Mouse (Mus musculus) forebrain, embryonic 12.5 days (tissue): ENCODE measurements at regions not wholly inside any gene's neighbourhood (a gene's known extent, or its start where the extent isn't known, plus 50 kb on each side); places are given as distances from the start of the nearest gene placed in this dataset.
A peak's percentile ranks its signal among the peaks of the same experiment; 100 is the strongest.

Experiments
- ATAC-seq: fragments of 200-750 bp; cut with Nextera tagmentation; 2 replicates; pipeline ENCODE4 v1.8.0; 2017; ENCODE audit warnings: moderate TSS enrichment; ENCODE audit not compliant: low FRiP score
- H3K27ac ChIP-seq: fragments of 300-500 bp; sonication (generic); 2 replicates; pipeline ENCODE4 v1.5.1; 2016; ENCODE audit warnings: mild to moderate bottlenecking
- H3K27me3 ChIP-seq: fragments of 300-500 bp; sonication (generic); 2 replicates; pipeline ENCODE4 v1.6.1; 2016; ENCODE audit warnings: mild to moderate bottlenecking
- H3K36me3 ChIP-seq: fragments of 300-500 bp; sonication (generic); replicated peaks from 2 replicates; pipeline ENCODE4 v1.6.1; 2016; ENCODE audit warnings: mild to moderate bottlenecking
- H3K4me1 ChIP-seq: fragments of 300-500 bp; sonication (generic); 2 replicates; pipeline ENCODE4 v1.6.1; 2016
- H3K4me2 ChIP-seq: fragments of 300-500 bp; sonication (generic); 2 replicates; pipeline ENCODE4 v1.6.1; 2016; ENCODE audit warnings: mild to moderate bottlenecking, moderate library complexity
- H3K4me3 ChIP-seq: fragments of 300-500 bp; sonication (generic); replicated peaks from 2 replicates; pipeline ENCODE4 v1.5.1; 2016; ENCODE audit warnings: mild to moderate bottlenecking
- H3K9ac ChIP-seq: fragments of 300-500 bp; sonication (generic); 2 replicates; pipeline ENCODE4 v1.6.1; 2016; ENCODE audit warnings: mild to moderate bottlenecking
- H3K9me3 ChIP-seq: fragments of 300-500 bp; sonication (generic); 2 replicates; pipeline ENCODE4 v1.6.1; 2016
- WGBS: fragments of 180-500 bp; shearing (Covaris S2); methylation state at CpG from one replicate; pipeline ENCODE4 v1.1.7; 2016; 5-methylcytosine and 5-hydroxymethylcytosine counted together

DNA sequence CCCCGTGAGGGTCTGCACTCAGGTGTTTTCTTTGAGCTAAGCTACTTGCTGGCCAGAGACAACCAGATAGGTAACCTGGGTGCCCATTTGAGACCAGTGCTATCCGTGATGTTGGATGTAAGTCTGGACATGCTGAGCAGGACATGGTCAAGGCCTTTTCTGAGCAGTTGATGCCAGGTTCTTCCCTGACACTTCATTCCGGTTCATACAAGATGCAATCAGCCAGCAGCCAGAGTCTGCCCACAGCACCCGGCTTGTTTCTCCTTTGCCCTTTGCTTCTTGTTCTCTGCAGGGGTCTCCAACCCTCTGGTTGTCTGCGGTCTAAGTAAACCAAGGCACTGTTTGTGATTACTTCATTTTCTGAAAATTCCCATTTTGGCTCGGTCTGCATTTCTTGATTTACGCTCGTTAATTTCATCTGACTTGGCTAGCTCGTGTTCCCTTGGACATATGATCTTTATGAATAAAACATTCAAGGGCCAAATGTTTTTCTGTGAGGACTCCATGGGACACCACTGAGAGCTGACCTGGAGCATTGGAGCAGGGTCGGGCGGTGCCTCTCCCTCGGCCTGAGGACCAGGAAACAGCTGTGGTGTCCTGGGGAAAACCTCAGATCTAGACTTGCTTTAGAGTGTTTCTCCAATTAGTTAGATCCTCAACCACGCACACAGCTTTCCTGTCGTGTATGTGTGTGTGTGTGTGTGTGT lies 61.8 kb upstream of the Serp2 start:
- peaks cover 17% of the 10 kb centered on the region for H3K4me1 ChIP-seq

GRCm38 (mm10) chr14:76617889-76618288 lies 61.2 kb upstream of the Serp2 start:
- Histone ChIP-seq H3K4me2 (no peak overlapping the region), H3K36me3 (no peaks in the 10 kb centered on the region), H3K9ac (no peak overlapping the region), H3K4me1 (peaks cover 11% of the 10 kb centered on the region), H3K27ac (no peak overlapping the region), H3K9me3 (no peaks in the 10 kb centered on the region), H3K4me3 (no peak overlapping the region), H3K27me3 (no peaks in the 10 kb centered on the region)
- ATAC-seq = no peak
- WGBS = 76% methylated on average over 1 of the region's 1 CpGs

More for the DNA sequence above, 61.8 kb upstream of the Serp2 start:
- 61% methylated on average over 14 of the region's 14 CpGs for WGBS
- H3K36me3 ChIP-seq = no peaks in the 10 kb centered on the region
- H3K27me3 ChIP-seq = no peaks in the 10 kb centered on the region
- no peak overlapping the region for H3K4me2 ChIP-seq
- no peak for ATAC-seq
- H3K27ac ChIP-seq = no peak overlapping the region
- H3K4me3 ChIP-seq = no peak overlapping the region
- H3K9ac ChIP-seq = no peak overlapping the region
- H3K9me3 ChIP-seq = no peaks in the 10 kb centered on the region

DNA sequence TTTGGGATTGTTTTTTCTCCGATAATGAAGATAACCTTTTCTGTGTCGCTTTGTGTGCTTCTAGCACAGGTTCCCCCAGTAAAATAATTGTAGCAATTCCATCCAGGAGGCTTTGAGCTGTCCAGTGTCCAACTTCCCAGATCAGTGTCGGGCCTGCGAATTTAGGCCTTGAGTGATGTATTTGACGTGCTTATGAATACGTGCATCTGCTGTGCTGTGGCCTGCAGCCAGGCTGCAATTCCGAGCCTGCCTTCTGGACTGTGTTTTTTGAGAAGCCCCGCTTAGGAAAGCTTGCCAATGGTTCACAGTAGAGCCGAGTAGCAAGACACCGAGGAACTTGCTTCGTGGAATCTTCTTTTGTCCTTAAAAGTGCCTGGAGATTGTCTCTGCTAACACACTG lies 60.8 kb upstream of the Serp2 start:
- Histone ChIP-seq H3K27ac (no peak overlapping the region), H3K27me3 (no peaks in the 10 kb centered on the region), H3K4me3 (no peak overlapping the region), H3K36me3 (no peaks in the 10 kb centered on the region), H3K4me1 (peaks cover 7% of the 10 kb centered on the region), H3K4me2 (no peak overlapping the region), H3K9me3 (no peaks in the 10 kb centered on the region), H3K9ac (no peak overlapping the region)
- WGBS = 89% methylated on average over 11 of the region's 11 CpGs
- no peak for ATAC-seq

DNA sequence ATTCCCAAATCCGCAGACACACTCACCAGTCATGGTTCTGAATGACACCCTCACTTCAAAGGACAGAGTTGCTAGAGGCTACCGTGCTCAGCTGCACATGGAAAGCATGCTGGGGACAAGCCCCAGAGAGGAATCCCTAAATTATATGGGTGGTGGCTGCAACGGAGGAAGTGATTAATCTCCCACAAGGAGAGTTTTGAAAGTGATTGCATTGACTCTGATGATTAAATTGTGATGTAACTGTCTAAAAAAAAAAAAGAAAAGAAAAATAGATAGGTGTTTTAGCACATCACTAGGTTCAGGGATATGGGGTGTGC lies 59.6 kb upstream of the Serp2 start:
- Histone ChIP-seq H3K9me3 (no peaks in the 10 kb centered on the region), H3K27me3 (no peaks in the 10 kb centered on the region), H3K9ac (no peak overlapping the region), H3K4me2 (no peak overlapping the region), H3K27ac (no peak overlapping the region), H3K4me3 (no peak overlapping the region), H3K4me1 (peaks cover 5% of the 10 kb centered on the region; the same call in 1 of the 2 replicates), H3K36me3 (no peaks in the 10 kb centered on the region)
- no peak for ATAC-seq
- WGBS = 54% methylated on average over 3 of the region's 3 CpGs

- Histone ChIP-seq H3K36me3 (no peaks in the 10 kb centered on the region), H3K9me3 (no peaks in the 10 kb centered on the region), H3K4me2 (no peak overlapping the region), H3K9ac (no peak overlapping the region), H3K27ac (no peak overlapping the region), H3K27me3 (no peaks in the 10 kb centered on the region), H3K4me1 (peaks cover 9% of the 10 kb centered on the region; the same call in 1 of the 2 replicates), H3K4me3 (no peak overlapping the region)
- 62% methylated on average over 8 of the region's 8 CpGs for WGBS
- ATAC-seq = no peak
Observed at GRCm38 (mm10) chr14:76615603-76616366, 59.1 kb upstream of the Serp2 start.

GRCm38 (mm10) chr14:76615182-76615581 lies 58.5 kb upstream of the Serp2 start:
- Histone ChIP-seq H3K36me3 (no peaks in the 10 kb centered on the region), H3K9me3 (no peaks in the 10 kb centered on the region), H3K27ac (no peak overlapping the region), H3K27me3 (no peaks in the 10 kb centered on the region), H3K4me3 (no peak overlapping the region), H3K4me1 (peaks cover 15% of the 10 kb centered on the region), H3K9ac (no peak overlapping the region), H3K4me2 (no peak overlapping the region)
- ATAC-seq = no peak
- 84% methylated on average over 11 of the region's 11 CpGs for WGBS

DNA sequence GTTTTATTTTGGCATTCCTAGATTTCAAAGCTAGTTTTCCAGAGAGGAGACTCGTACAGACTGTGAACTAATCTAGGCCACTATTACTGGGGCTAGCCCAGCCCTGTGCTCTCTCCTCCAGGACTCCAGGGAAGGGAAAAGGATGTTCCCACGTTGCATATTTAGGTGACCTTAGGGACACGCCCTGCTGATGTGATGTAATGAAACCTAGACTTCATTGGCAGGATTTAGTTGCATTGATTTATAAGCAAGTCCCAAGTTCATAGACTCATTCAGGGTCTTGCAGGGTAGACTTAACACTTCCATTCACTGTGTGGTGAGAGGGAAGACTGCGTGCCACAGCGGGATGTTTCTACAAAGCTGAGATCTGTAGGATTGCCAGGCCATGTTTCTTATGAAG lies 58.0 kb upstream of the Serp2 start:
- no peaks in the 10 kb centered on the region for H3K9me3 ChIP-seq
- H3K4me2 ChIP-seq = no peak overlapping the region
- ATAC-seq = no peak
- no peak overlapping the region for H3K9ac ChIP-seq
- WGBS = 89% methylated on average over 5 of the region's 5 CpGs
- H3K4me3 ChIP-seq = no peak overlapping the region
- H3K36me3 ChIP-seq = no peaks in the 10 kb centered on the region
- no peak overlapping the region for H3K27ac ChIP-seq
- H3K4me1 ChIP-seq = peaks cover 15% of the 10 kb centered on the region
- H3K27me3 ChIP-seq = no peaks in the 10 kb centered on the region

DNA sequence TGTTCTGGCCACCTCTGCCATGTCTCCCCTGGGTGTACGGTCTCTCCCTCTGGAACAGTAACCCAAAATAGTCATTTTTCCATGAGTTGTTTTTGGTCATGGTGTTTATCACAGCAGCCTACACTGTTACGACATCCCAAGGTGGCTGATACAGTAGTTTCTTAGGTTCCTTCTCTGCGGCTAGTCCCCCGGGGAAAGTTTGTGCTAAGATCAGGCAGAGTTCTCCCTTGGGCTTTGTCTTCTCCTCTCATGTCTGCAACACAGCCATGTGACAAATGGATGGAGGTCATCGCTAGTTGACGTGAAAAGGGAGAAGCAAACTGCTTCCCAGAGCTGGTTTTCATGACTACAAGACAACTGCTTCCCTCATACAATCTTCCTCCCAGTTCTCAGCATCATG lies 56.9 kb upstream of the Serp2 start:
- H3K36me3 ChIP-seq = no peaks in the 10 kb centered on the region
- 96% methylated on average over 6 of the region's 6 CpGs for WGBS
- peaks cover 15% of the 10 kb centered on the region for H3K4me1 ChIP-seq

DNA sequence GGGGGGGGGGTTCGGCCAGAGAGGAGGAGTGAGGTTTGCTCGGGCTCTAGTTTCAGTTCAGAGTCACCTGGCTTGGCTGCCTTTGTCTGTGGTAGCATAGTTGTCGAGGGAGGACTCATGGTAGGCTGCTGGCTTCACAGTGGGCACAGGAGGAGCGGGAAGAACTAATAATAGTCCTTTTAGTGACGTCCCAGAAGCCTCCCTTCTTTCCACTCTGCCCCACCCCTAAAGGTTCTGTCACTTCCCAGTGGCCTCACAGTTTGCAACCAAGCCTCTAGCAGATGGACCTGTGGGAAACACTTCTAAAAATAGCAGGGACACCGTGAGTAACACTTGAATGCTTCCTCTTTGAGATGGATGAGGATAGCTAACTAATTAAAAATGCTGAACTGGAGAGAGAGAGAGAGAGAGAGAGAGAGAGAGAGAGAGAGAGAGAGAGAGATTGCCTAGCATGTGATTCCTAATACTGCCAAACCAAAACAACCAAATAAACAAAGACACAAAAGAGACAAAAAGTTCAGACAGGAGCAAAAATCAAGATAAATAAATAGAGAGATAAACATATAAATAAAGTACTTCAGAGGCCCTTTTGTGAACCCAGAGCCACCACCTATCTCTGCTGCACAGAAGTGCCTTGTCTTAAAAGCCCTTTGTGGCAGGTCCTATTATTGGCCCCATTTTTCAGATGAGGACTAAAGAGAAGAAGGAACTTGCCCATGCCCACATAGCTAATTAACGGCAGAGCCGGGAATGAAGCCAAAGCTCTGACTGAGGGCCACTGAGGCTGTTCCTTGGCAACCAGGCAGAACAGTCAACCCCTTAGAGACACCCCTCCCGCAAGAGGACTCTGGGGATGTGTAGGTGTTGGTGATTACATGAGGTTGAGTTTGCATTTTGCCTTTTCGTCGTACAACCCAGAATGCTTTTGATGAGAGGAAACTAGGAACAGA lies 54.0 kb upstream of the Serp2 start:
- H3K27ac ChIP-seq = peak overlapping the region; percentile 59
- ATAC-seq = peak; percentile 84; the same call in 1 of the 2 replicates
- 45% methylated on average over 11 of the region's 11 CpGs for WGBS
- H3K4me1 ChIP-seq = peaks cover 12% of the 10 kb centered on the region
- H3K36me3 ChIP-seq = no peaks in the 10 kb centered on the region
- H3K9me3 ChIP-seq = no peaks in the 10 kb centered on the region
- no peak overlapping the region for H3K9ac ChIP-seq
- no peaks in the 10 kb centered on the region for H3K27me3 ChIP-seq
- no peak overlapping the region for H3K4me2 ChIP-seq
- H3K4me3 ChIP-seq = no peak overlapping the region

More for the DNA sequence above, 56.9 kb upstream of the Serp2 start:
- no peak overlapping the region for H3K9ac ChIP-seq
- H3K4me2 ChIP-seq = no peak overlapping the region
- no peak overlapping the region for H3K27ac ChIP-seq
- H3K4me3 ChIP-seq = no peak overlapping the region
- ATAC-seq = no peak
- no peaks in the 10 kb centered on the region for H3K9me3 ChIP-seq
- H3K27me3 ChIP-seq = no peaks in the 10 kb centered on the region
